Mouse (Mus musculus): ENCODE measurements around the gene Cdh18. TPM values are rescaled to one million over a fixed set of nuclear protein-coding genes. Genes with fewer than 3 reads are reported as not detected.

Cdh18 gene
- polyA plus RNA-seq, 1 experiment from 2014 or later, result 0.18 TPM

GRCm38 (mm10) chr15:23378016-23378750 lies 829.4 kb downstream of the Cdh18 start:
- Histone ChIP-seq H3K9ac (ENCODE audit: low read length) (no peak overlapping the region), H3K4me3 (ENCODE audit: low read length) (no peak overlapping the region), H3K4me1 (replicated peaks; ENCODE audit: control insufficient read depth, insufficient read depth, low read length) (no peaks in the 10 kb centered on the region), H3K9me3 (ENCODE audit: control insufficient read depth, low read length) (no peaks in the 10 kb centered on the region), H3K36me3 (ENCODE audit: control insufficient read depth, insufficient read depth, low read length) (no peaks in the 10 kb centered on the region), H3K4me2 (ENCODE audit: low read depth, low read length) (no peak overlapping the region), H3K27me3 (ENCODE audit: control insufficient read depth, insufficient read depth, low read depth, low read length) (no peaks in the 10 kb centered on the region), H3K27ac (ENCODE audit: low read length) (no peak overlapping the region)
- no peak for ATAC-seq (ENCODE audit: low read depth)
- 84% methylated on average over 2 of the region's 2 CpGs for WGBS

DNA sequence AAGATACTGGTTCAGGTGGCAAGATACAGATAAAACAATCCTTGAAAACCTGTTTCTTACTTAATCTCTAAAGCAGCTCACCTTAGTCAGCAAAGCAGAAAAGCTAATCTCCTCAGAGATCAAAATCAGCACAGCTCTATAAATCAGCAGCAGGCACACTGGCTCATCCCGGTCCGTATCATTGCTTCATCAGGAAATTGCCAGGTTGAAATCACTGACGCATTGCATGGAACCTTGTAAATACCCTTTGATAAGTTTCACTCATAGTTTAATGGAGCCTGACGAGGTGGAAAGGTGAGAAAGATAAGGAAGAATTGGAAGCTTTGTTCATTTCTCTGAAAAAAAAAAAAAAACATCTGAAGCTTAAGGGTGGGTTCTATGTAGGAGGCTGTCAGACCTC lies 837.0 kb downstream of the Cdh18 start:
- no peak overlapping the region for H3K4me3 ChIP-seq (ENCODE audit: low read length)
- no peak for ATAC-seq (ENCODE audit: low read depth)
- no peaks in the 10 kb centered on the region for H3K36me3 ChIP-seq (ENCODE audit: control insufficient read depth, insufficient read depth, low read length)
- H3K4me1 ChIP-seq (replicated peaks; ENCODE audit: control insufficient read depth, insufficient read depth, low read length), result no peaks in the 10 kb centered on the region
- no peak overlapping the region for H3K4me2 ChIP-seq (ENCODE audit: low read depth, low read length)
- no peak overlapping the region for H3K9ac ChIP-seq (ENCODE audit: low read length)
- H3K9me3 ChIP-seq (ENCODE audit: control insufficient read depth, low read length), result no peaks in the 10 kb centered on the region
- WGBS, result 46% methylated on average over 4 of the region's 4 CpGs
- H3K27ac ChIP-seq (ENCODE audit: low read length), result no peak overlapping the region
- H3K27me3 ChIP-seq (ENCODE audit: control insufficient read depth, insufficient read depth, low read depth, low read length), result no peaks in the 10 kb centered on the region

GRCm38 (mm10) chr15:23396646-23397045 lies 847.8 kb downstream of the Cdh18 start:
- no peak overlapping the region for H3K9ac ChIP-seq (ENCODE audit: low read length)
- no peaks in the 10 kb centered on the region for H3K4me1 ChIP-seq (replicated peaks; ENCODE audit: control insufficient read depth, insufficient read depth, low read length)
- H3K4me2 ChIP-seq (ENCODE audit: low read depth, low read length), result no peak overlapping the region
- H3K27me3 ChIP-seq (ENCODE audit: control insufficient read depth, insufficient read depth, low read depth, low read length), result no peaks in the 10 kb centered on the region
- no peaks in the 10 kb centered on the region for H3K36me3 ChIP-seq (ENCODE audit: control insufficient read depth, insufficient read depth, low read length)
- no peak for ATAC-seq (ENCODE audit: low read depth)
- H3K27ac ChIP-seq (ENCODE audit: low read length), result no peak overlapping the region
- H3K9me3 ChIP-seq (ENCODE audit: control insufficient read depth, low read length), result no peaks in the 10 kb centered on the region
- no peak overlapping the region for H3K4me3 ChIP-seq (ENCODE audit: low read length)

DNA sequence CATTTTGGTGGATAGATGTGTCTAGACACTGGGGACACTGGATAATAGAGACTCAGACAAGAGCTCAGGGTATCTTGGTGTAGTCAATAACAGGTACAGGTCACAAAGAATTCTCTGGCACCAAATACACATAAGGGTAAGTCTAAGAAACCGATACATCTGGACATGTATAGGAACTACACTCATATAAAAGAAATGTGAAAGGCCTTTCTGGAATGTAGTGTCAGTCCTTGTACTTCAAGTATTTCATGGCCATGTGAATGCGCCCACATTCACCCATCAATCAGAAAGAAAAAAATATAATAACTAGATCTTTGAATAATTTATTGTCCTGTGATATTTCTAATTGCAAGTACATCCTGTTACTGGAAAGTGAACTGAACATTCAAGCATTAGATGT lies 855.0 kb downstream of the Cdh18 start:
- no peak overlapping the region for H3K9ac ChIP-seq (ENCODE audit: low read length)
- H3K36me3 ChIP-seq (ENCODE audit: control insufficient read depth, insufficient read depth, low read length), result no peaks in the 10 kb centered on the region
- no peaks in the 10 kb centered on the region for H3K4me1 ChIP-seq (replicated peaks; ENCODE audit: control insufficient read depth, insufficient read depth, low read length)
- no peak for ATAC-seq (ENCODE audit: low read depth)
- no peaks in the 10 kb centered on the region for H3K9me3 ChIP-seq (ENCODE audit: control insufficient read depth, low read length)
- H3K4me2 ChIP-seq (ENCODE audit: low read depth, low read length), result no peak overlapping the region
- H3K27ac ChIP-seq (ENCODE audit: low read length), result no peak overlapping the region
- no peaks in the 10 kb centered on the region for H3K27me3 ChIP-seq (ENCODE audit: control insufficient read depth, insufficient read depth, low read depth, low read length)
- H3K4me3 ChIP-seq (ENCODE audit: low read length), result no peak overlapping the region
- WGBS, result 83% methylated on average over 2 of the region's 2 CpGs

DNA sequence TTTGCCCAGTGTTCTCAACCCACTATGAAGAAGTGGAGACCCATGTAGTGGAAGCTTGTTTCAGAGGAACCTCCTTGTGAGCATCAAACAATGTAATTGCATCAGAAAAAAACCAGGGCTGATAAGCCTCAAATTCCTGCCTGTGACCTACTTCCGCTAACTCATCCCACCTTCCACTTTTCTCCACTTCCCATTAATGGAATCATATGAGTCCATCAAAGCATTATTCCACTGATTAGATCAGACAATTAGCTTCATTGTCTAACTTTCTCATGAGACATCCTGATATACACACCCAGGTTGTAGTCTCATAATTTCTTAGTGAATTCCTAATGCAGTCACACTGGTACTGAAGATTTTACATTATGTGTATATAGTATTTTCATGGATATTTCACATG lies 859.4 kb downstream of the Cdh18 start:
- Histone ChIP-seq H3K4me2 (ENCODE audit: low read depth, low read length) (no peak overlapping the region), H3K4me3 (ENCODE audit: low read length) (no peak overlapping the region), H3K9ac (ENCODE audit: low read length) (no peak overlapping the region), H3K9me3 (ENCODE audit: control insufficient read depth, low read length) (no peaks in the 10 kb centered on the region), H3K36me3 (ENCODE audit: control insufficient read depth, insufficient read depth, low read length) (no peaks in the 10 kb centered on the region), H3K27me3 (ENCODE audit: control insufficient read depth, insufficient read depth, low read depth, low read length) (no peaks in the 10 kb centered on the region), H3K27ac (ENCODE audit: low read length) (no peak overlapping the region), H3K4me1 (replicated peaks; ENCODE audit: control insufficient read depth, insufficient read depth, low read length) (no peaks in the 10 kb centered on the region)
- WGBS, result 88% methylated on average over 1 of the region's 1 CpGs
- no peak for ATAC-seq (ENCODE audit: low read depth)

GRCm38 (mm10) chr15:23416450-23417080 lies 867.7 kb downstream of the Cdh18 start:
- no peaks in the 10 kb centered on the region for H3K36me3 ChIP-seq (ENCODE audit: control insufficient read depth, insufficient read depth, low read length)
- 33% methylated on average over 5 of the region's 5 CpGs for WGBS
- no peak overlapping the region for H3K27ac ChIP-seq (ENCODE audit: low read length)
- no peaks in the 10 kb centered on the region for H3K27me3 ChIP-seq (ENCODE audit: control insufficient read depth, insufficient read depth, low read depth, low read length)
- peak; percentile 83 for ATAC-seq (ENCODE audit: low read depth)
- H3K9me3 ChIP-seq (ENCODE audit: control insufficient read depth, low read length), result no peaks in the 10 kb centered on the region
- no peaks in the 10 kb centered on the region for H3K4me1 ChIP-seq (replicated peaks; ENCODE audit: control insufficient read depth, insufficient read depth, low read length)
- no peak overlapping the region for H3K9ac ChIP-seq (ENCODE audit: low read length)
- no peak overlapping the region for H3K4me2 ChIP-seq (ENCODE audit: low read depth, low read length)
- H3K4me3 ChIP-seq (ENCODE audit: low read length), result no peak overlapping the region

GRCm38 (mm10) chr15:23418158-23418557 lies 869.3 kb downstream of the Cdh18 start:
- Histone ChIP-seq H3K4me3 (ENCODE audit: low read length) (no peak overlapping the region), H3K36me3 (ENCODE audit: control insufficient read depth, insufficient read depth, low read length) (no peaks in the 10 kb centered on the region), H3K9ac (ENCODE audit: low read length) (no peak overlapping the region)

DNA sequence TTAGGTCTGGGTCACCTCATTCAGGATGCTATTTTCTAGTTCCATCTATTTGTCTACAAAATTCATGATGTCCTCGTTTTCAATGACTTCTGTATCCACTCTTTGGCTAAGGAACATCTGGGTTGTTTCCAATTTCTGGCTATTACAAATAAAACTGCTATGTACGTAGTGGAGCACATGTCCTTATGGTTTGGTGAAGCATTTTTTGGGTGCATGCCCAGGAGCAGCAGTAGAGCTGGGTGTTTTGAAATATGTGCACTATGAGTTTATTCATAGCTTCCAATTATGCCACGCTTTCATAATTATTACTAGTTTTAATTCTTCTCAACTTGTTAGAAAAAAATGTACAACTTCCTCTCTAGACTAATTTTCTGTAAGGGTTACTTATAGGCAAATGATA lies 871.2 kb downstream of the Cdh18 start:
- Histone ChIP-seq H3K4me2 (ENCODE audit: low read depth, low read length) (no peak overlapping the region), H3K9me3 (ENCODE audit: control insufficient read depth, low read length) (no peaks in the 10 kb centered on the region), H3K9ac (ENCODE audit: low read length) (no peak overlapping the region), H3K27me3 (ENCODE audit: control insufficient read depth, insufficient read depth, low read depth, low read length) (no peaks in the 10 kb centered on the region), H3K4me1 (replicated peaks; ENCODE audit: control insufficient read depth, insufficient read depth, low read length) (no peaks in the 10 kb centered on the region), H3K36me3 (ENCODE audit: control insufficient read depth, insufficient read depth, low read length) (no peaks in the 10 kb centered on the region), H3K4me3 (ENCODE audit: low read length) (no peak overlapping the region), H3K27ac (ENCODE audit: low read length) (no peak overlapping the region)
- peak; percentile 79 for ATAC-seq (ENCODE audit: low read depth)
- WGBS, result 38% methylated on average over 3 of the region's 3 CpGs

More at GRCm38 (mm10) chr15:23418158-23418557, 869.3 kb downstream of the Cdh18 start:
- H3K4me2 ChIP-seq (ENCODE audit: low read depth, low read length), result no peak overlapping the region
- H3K27me3 ChIP-seq (ENCODE audit: control insufficient read depth, insufficient read depth, low read depth, low read length), result no peaks in the 10 kb centered on the region
- no peaks in the 10 kb centered on the region for H3K4me1 ChIP-seq (replicated peaks; ENCODE audit: control insufficient read depth, insufficient read depth, low read length)
- H3K27ac ChIP-seq (ENCODE audit: low read length), result no peak overlapping the region
- ATAC-seq (ENCODE audit: low read depth), result no peak
- no peaks in the 10 kb centered on the region for H3K9me3 ChIP-seq (ENCODE audit: control insufficient read depth, low read length)

DNA sequence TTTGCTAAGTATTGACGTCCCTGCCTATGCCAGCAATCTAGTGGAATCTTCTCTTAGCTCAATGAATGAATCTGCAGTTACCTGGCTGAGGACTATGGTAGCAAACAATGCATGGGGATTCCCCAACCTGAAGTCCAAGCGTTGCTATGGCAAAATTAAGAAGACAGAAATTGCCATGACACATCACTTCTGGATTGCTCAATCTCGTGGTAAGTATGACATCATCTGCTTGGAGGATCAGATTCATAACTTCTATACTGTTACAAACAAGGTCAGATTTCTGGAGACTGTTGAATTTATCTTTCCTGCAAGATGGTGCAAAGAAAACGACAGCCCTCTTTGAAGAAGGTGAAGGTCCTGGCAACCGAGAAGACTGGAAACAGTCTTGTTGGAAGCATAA lies 881.2 kb downstream of the Cdh18 start:
- ATAC-seq (ENCODE audit: low read depth), result no peak
- 68% methylated on average over 5 of the region's 5 CpGs for WGBS

More for the DNA sequence above, 881.2 kb downstream of the Cdh18 start:
- Histone ChIP-seq H3K9ac (ENCODE audit: low read length) (no peak overlapping the region), H3K9me3 (ENCODE audit: control insufficient read depth, low read length) (no peaks in the 10 kb centered on the region), H3K36me3 (ENCODE audit: control insufficient read depth, insufficient read depth, low read length) (no peaks in the 10 kb centered on the region), H3K4me3 (ENCODE audit: low read length) (no peak overlapping the region), H3K4me1 (replicated peaks; ENCODE audit: control insufficient read depth, insufficient read depth, low read length) (no peaks in the 10 kb centered on the region), H3K27me3 (ENCODE audit: control insufficient read depth, insufficient read depth, low read depth, low read length) (no peaks in the 10 kb centered on the region), H3K27ac (ENCODE audit: low read length) (no peak overlapping the region), H3K4me2 (ENCODE audit: low read depth, low read length) (no peak overlapping the region)

All from lung, embryonic 16.5 days (tissue).